Mouse (Mus musculus): ENCODE measurements around the gene Ece2.

The Ece2 gene

GRCm38 (mm10) chr16:20629731-20630634, at the start of gene Ece2:
Gene Ece2, plus strand, starts transcription at chr16:20629828.
- peak; percentile 58 for DNase-seq

DNA sequence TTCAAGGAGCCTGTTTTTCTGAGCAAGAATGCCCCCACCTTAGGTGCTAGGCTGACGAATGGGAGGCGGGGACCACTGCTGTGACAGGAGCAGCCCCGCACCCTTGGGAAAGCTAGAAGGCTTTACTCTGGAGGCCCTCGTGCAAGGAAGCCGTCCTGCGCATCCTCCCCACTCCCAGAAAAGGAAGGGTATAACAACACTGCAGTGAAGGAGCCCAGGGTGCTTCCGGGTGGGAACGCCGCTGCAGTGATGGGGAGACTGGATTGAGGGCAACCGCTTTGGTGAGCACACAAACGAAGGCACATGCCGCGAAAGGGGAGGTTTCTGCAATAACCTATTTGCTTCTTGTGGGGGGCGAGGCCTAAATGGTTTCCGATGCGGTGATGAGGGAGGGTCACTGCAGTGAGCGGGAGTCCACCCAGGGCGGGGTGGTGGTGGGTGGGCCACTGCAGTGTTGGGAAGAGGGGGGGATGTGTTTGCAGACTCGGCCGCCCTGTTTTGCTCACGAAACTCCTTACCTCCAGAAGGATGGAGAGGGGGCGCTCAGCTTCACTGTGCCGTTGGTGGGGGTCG, 40.2 kb upstream of the Ece2 start, which contains the start of gene Vwa5b2:
Gene Vwa5b2 (plus strand): TSS at position 106 of the 573 bp plus-strand sequence.
- DNase-seq, result peak; percentile 29

DNA sequence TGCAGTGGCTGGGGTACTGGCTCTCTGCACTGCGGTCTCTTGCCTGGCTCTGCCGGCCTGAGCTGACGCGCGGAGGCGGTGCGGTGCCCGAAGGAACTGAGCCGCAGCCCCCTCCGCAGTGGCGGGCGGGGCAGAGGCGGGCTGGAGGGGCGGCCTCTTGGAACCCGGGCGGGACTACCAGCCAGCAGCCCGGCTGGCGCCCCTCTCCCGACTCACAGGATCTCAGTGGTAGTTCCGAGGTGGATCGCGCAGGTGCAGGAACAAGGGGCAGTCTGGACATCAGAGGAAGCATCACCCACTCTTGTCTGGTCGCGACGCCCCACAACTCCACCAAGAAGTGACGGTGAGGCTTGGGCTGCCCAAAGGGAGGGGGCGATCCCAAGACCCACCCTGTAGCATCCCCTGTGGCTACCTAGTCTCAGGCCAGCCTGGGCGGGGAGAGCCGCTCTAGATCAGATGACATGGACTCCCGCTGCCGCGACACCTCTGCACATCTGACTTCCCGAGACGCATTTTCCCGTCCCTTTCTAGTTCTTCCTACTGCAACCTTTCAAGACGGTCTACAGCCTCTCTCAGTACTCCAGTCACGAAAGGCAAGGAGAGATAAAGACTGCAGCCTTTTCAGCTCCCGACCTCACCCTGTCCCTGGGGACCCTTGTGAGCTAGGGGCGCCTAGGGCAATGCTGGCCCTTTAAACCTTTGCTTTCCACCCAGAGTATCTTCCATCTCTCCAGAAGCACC, 39.5 kb upstream of the Ece2 start:
- peak; percentile 45 for DNase-seq

- no peak for DNase-seq
Observed at GRCm38 (mm10) chr16:20590680-20591038, 39.0 kb upstream of the Ece2 start.

DNA sequence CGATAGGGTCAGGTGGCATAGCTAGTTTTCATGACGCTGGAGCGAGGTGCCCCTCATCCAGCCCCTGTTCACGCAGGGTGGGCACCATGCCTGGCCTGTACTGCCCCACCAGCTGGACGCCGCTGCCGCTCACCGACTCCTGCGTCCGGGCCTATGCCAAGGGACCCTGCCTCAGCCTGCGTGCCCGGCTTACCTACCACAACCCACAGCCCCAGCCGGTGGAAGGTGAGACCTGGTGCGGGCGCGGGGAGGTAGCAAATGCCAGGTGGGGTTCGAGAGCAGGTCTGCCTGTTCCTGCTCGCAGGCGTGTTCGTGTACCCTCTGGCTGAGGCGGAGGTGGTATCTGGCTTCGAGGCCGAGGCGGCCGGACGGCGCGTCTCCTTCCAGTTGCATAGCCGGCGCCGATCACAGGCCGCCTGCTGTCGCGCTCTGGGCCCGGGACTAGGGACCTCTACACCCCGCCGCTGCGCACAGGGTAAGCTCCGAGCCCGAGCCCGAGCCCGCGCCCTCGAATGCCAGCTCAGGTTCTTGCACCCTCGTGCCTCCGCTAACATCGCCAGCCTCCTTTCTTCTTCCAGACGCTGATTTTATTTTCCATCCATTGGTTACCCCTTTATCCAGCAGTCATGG, 38.4 kb upstream of the Ece2 start:
- DNase-seq, result no peak

DNA sequence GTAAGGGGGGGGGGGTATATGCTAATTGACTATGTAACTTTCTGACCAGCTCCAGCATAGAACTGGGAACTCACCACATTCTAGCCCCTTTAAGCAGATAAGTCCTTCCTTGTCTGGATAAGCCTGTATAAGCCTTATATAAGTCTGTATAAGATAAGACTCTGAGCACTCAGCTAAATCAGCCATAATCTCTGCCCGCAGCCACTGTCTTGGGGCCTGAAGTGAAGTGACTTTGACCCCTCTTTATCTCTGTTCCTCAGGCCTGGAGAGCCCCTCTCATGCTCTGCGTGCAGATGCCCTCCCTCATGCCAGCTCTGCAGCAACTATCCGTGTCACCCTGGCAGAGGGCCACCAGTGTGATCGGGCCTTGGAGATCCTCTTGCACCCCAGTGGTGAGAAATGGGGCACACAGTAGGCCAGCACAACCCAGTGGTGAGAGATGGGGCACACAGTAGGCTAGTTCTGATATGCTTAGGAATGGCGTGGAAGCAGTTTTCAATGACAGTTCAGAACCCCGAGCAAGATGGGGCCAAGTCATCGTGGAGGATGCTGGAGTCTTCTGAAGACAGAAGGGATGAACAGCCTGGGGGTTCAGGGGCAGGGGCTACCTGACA, 34.5 kb upstream of the Ece2 start:
- no peak for DNase-seq

GRCm38 (mm10) chr16:20595737-20596136, 33.9 kb upstream of the Ece2 start:
- no peak for DNase-seq

DNA sequence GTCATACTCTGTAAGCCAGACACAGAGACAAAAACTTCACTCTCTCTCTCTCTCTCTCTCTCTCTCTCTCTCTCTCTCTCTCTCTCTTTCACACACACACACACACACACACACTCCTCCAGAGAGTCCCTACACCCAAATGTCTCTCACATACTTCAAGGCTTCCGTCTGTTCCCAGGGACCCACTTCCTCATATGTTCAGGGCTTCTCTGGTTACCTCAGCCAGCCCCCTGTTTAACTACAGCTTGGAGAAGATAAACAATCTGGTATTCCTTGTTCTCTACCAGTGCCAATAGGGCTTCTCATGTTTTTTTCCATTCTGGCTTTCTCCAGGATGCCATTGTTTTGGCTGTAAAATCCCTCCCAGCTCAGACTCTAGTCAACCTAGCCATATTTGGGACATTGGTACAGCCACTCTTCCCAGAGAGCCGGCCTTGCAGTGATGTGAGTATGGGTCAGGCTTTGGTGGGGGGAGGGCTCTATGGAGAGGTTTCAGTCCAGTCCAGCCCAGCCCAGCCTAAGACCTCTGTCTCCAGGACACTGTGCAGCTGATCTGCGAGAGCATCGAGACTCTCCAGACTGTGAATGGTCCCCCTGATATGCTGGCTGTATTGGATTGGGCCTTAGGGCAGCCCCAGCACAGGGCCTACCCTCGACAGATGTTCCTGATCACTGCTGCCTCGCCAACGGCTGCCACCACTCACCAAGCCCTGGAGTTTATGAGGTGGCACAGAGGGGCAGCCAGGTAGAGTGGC, 32.8 kb upstream of the Ece2 start:
- no peak for DNase-seq

DNA sequence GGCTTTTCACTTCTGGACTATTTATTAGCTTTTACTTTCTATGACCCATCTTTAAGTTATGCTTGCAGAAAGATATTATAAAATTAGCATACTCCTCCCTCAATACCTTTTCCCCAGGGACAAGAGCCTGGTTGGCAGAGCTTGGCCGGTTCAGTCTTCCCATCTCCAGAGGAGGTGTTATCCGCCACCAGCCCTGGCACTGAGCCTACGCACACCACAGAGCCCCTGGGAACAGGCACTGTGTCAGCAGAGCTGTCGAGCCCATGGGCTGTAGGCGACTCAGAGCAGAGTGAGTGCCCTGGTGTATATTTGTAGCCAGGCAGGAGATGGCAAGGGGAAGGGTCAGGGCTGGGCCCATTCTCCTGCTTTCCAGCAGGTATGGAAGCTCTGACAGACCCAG, 29.1 kb upstream of the Ece2 start:
- no peak for DNase-seq

DNA sequence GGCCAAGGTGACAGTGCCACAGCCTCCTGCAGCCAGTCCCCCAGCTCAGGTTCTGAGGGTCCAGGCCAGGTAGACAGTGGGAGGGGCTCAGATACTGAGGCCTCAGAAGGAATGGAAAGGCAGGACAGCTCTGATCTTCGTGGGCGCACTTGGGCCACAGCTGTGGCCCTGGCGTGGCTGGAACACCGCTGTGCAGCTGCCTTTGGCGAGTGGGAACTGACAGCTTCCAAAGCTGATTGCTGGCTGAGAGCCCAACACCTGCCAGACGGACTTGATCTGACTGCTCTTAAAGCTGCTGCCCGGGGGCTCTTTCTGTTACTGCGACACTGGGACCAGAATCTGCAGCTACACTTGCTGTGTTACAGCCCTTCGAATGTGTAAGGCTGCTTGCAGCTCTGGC, 24.9 kb upstream of the Ece2 start:
- DNase-seq, result no peak

- DNase-seq, result peak; percentile 73
Observed at GRCm38 (mm10) chr16:20610501-20611356, 18.9 kb upstream of the Ece2 start.

DNA sequence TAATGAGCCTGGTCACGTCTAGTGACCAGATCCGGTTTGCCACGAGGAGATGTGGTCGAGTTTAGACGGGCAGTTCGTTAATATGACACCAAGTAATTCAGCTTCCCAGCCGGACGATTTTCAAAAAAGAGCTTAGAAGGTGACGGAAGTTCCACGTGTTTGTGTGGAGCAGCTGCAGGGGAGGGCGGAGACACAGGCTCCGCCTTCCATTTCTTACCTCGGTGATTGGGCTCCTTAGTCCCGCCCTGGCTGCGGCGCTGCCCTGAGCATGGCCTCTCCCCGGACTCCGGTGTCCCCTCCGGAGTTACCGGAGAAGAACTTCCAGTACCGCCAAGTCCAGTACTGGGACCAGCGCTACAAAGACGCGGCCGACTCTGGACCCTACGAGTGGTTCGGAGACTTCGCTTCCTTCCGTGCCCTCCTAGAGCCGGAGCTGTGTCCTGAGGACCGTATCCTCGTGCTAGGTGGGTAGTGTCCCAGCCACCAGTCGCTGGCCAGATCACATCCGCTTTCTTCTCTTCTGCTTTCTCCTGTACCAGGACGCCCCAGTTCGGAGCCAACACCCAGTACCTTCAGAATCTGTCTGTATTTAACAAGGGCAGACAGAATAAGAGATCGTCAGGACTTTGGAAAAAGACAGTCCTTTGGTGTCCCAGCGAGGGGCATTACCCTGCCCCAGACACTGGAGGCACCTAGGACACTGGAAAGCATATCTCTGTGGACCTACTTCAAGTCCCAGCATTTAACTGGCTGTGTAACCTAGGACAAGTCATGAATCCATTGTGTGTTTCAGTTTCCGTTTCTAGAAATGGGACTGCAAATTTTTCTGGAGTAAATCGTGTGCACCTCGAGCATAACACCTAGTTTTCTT, 18.0 kb upstream of the Ece2 start, which contains the start of the genes Eef1akmt4, Gm49333 and Alg3:
Gene Eef1akmt4 (plus strand): TSS at position 237 of the 871 bp plus-strand sequence.
Gene Gm49333 (plus strand): TSS at position 254 of the 871 bp plus-strand sequence.
Gene Alg3 (minus strand): TSS at position 379 of the 871 bp plus-strand sequence.
- peak; percentile 75 for DNase-seq

DNA sequence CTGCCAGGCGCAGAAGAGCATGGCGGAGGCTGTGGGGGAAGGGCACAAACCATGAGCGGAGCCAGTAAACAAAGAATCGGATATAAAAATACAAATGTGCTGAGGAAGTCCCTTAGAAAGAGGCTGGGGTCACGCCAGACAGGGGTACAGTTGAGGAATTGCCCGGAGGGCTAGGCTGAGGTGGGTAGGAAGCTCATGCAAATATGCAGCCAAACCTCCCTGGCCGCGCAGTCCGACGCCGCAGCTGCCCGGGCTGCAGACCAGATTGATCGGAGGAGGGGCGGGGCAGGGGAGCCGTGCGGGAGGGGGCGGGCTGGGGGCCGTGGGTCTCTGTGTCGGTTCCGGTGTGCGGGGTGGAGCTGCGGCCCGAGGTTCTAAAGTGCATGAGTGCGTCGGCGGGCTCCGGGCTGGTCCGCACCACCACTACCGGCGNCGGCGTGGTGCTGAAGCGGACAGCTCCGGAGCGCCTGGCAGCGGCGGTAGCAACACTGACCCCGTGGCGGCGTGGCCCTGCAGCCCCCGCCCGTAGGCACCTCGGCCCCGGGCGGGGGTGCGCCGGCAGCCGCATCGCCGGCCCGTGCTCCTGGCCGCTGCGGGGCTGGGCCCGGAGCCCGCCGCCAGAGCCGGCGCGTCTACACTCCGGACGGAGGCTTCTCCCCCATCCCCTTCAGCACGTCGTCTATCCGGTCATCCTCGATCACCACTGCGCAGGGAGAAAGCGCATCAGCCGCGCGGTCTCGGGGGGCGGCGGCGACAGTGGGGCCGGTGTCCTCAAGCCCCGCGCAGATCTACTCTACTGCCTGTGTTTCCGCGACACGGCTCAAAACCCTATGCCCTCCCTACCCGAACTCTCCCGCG, 9.9 kb upstream of the Ece2 start:
- peak; percentile 41 for DNase-seq

- DNase-seq, result no peak
Observed at GRCm38 (mm10) chr16:20620399-20620735, 9.3 kb upstream of the Ece2 start.

- DNase-seq, result no peak
Observed at GRCm38 (mm10) chr16:20620751-20621190, 8.9 kb upstream of the Ece2 start.

DNA sequence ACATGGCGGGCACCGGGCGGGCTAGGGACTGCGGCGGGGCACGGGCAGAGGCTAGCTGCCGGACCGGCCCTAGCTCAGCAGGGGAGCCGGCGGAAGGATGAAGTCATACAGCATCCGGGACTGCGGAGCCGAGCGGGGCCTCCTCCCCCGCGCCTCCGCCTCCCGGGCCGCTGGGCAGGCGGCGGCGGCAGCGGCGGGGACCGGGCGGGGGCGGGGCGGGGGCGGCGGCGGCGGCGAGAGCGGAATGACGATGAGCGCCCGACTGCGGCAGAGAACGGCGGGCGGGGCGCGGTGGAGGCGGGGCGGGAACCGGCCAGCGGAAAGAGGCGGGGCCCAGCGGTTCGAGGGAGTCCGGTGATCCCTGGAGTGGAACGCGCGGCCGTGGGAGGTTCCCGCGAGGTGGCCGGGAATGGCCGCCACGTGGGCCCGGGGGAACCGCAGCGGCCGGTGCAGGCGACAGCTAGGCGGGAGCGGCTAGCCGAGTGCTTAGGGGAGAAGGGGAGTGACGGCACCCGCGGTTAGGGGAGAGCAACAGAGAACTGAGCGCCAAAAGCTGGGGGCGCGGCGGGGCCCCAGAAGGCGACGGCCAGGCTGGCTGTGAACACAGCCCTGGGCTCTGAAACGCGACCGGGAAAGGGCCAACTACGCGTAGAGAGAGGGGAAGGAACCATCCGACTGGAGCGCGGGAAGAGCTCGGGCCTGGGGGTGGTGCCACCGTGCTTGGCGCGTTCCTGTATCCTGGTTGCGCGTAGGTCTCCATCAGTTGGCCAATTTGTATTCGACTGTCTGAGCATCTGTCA, 8.2 kb upstream of the Ece2 start, which contains the start of gene Camk2n2:
Gene Camk2n2 (minus strand): TSS at position 97 of the 800 bp plus-strand sequence.
- peak; percentile 80 for DNase-seq

- peak; percentile 73 for DNase-seq
Observed at GRCm38 (mm10) chr16:20621991-20622685, 7.5 kb upstream of the Ece2 start.
